Mouse (Mus musculus) gastrocnemius, postnatal 14 days (tissue): ENCODE data around the gene AC109138.7. TPM values are rescaled to one million over a fixed set of nuclear protein-coding genes. Genes with fewer than 3 reads are reported as not detected.

Experiments used
- DNase-seq: peaks from one replicate; pipeline ENCODE4 v3.0.0; 2021; ENCODE audit warnings: mixed read lengths
- intact Hi-C: fragments of 180-260 bp; cut with DNase I; formaldehyde crosslinking; loops from one replicate; pipeline ENCODE4 v1.15.1; 2025; ENCODE audit warnings: low total_unique reads
- total RNA-seq, 2 experiments: library from RNA; stranded (reverse); gene quantifications; 2 replicates each; pipeline ENCODE4 v1.2.3; 2021

Gene AC109138.7
- total RNA-seq, 2 experiments from 2014 or later, result not detected

DNA sequence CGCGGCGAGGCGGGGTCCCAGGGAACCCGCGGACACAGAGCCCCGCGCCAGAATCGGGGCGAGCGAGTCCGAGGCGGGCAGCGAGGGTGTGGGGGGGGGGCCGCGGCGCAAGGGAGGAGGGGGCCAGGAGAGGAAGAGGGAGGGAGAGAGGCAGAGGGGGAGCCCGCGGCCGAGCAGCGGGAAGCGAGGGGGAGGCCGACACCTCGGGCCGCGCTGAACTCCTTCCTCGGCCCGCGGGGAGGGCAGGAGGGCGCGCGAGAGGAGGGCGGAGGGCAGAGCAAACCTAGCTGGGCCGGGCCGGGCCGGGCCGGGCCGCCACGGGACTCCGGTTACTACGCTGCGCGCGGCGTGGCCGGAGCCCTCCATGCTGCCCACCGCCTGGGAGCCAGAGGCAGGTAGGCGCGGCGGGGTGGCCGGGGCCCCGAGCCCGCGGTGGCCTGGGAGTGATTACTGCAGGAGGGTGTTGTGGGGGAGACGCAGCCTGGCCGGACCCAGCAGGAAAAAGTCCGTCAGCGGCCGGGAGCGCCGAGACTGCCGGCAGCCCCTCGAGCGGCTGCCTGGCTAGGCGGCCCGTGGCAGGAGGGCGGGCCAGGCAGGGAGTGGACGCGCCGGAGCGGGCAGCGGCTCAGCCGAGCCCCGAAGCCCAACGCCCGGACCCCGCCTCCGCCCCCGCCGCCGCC, 754 bp downstream of the AC109138.7 start:
- DNase-seq, result no peak
- intact Hi-C loops, result no loop called here

DNA sequence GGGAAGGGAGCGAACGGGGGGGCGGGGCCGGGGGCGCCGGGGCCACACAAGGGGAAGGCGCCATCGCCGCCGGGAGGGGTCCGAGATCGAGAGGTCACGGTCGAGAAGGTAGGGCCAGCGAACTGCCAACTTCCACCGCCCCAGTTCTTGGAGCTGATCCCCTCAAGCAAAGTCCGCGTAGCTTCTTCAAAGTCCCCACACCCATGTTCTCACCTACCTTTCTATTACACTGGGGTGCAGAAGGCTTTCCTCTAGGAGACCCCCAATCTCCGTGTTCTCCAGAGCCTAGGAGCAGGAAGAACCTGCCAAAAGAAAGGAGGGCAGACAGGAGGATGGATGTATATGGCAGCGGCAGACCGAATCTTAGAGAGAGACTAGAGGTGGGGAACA, 1.3 kb downstream of the AC109138.7 start:
- DNase-seq, result no peak
- intact Hi-C loops, result no loop called here

DNA sequence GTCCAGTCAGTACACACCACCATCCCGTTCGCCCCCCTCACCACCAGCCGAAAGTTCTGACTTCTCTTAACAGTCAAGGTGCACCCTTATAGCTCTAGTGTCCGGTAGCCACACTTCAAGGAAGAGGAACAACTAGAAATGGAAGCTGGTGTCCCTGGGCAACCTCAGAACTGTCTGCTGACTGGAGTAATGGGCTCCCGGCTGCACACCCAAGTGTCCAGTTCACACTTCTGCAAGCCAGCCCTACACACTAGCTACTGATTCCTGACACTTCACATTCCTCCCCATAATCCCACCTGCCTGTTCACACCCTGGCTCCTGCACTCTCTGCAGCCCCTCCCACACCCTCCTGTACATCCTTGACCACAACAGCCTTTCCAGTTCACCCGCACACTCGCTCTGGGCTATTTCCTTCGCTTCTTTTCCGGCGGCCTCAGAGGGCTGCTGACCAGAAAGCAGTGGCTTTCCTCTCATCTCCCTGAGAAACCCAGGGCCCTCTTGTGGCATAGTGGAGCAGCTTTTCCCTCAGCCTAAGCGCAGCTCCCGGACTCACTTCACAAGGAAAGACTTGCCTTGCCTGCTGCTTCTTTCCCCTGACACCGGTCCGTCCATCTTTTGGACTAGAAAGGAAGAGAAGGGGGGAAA, 2.0 kb downstream of the AC109138.7 start:
- peak; percentile 42 for DNase-seq
- intact Hi-C loops, result no loop called here

DNA sequence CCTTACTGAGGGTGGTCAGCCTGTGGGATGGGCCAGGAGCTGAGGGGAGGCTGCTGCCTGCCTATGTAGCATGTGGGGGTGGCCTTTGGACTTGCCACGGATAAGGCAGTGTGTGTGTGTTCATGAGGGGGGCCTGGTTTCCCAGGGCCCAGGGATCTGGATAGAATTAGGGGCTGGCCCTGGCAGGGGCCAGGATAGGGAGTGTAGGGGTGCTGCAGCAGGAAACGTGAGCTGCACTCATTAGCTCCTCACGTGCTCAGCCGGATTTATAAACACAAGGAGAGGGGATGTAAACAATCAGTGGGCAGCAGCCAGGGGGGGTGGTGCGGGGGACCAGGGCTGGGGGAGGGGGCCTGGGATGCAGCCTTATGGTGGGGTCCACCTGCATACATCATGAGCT, 3.0 kb downstream of the AC109138.7 start:
- intact Hi-C loops, result no loop called here
- no peak for DNase-seq

DNA sequence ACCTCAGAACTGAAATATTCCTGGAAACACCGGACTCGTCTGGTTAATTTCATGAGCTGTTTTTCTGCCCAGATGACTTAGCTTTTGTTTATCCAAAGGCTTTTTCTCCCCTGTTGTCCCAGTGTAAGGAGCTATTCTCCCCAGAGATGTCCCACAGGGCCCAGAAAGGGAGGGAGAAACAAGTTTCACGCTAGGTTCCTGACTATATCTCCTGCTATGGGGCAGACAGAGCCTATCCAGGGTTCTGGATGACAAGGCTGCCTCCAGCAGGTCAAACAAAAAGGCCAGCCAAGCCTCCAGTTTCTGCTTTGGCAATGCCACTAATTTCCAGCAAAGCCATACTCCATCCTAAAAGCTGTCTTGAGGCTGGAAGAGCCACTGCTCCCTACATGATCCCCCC, 3.7 kb downstream of the AC109138.7 start:
- no peak for DNase-seq
- intact Hi-C loops, result no loop called here

DNA sequence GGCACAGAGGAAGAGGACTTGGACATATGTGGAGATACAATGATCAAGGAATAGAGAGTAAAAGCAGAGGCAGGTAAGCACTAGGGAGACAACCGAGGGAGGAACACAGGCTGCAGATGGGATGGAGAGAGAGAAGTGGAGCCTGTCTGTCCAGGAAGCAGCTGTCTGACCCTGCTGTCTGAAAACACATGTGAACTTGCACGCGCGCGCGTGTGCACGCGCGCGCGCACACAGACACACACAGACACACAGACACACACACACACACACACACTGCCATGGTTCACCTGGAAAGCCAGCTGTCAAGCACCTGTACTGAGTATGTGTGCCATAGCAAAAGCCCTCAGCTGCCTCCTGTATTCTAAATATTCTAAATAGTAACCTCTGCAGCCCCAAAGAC, 4.1 kb downstream of the AC109138.7 start:
- intact Hi-C loops, result no loop called here
- no peak for DNase-seq

GRCm38 (mm10) chr19:4218784-4219183, 4.6 kb downstream of the AC109138.7 start:
- DNase-seq, result no peak
- intact Hi-C loops, result no loop called here

- intact Hi-C loops, result no loop called here
- DNase-seq, result no peak
Measured at GRCm38 (mm10) chr19:4219943-4220342, 5.8 kb downstream of the AC109138.7 start.

- intact Hi-C loops, result no loop called here
- no peak for DNase-seq
Measured at GRCm38 (mm10) chr19:4220416-4220815, 6.3 kb downstream of the AC109138.7 start.

- intact Hi-C loops, result no loop called here
Measured at GRCm38 (mm10) chr19:4220957-4221743, 7.0 kb downstream of the AC109138.7 start.

GRCm38 (mm10) chr19:4222165-4222564, 8.0 kb downstream of the AC109138.7 start:
- no peak for DNase-seq
- intact Hi-C loops, result no loop called here

More at GRCm38 (mm10) chr19:4220957-4221743, 7.0 kb downstream of the AC109138.7 start:
- DNase-seq, result peak; percentile 53

GRCm38 (mm10) chr19:4226779-4227178, 12.6 kb downstream of the AC109138.7 start:
- intact Hi-C loops, result no loop called here
- DNase-seq, result no peak

DNA sequence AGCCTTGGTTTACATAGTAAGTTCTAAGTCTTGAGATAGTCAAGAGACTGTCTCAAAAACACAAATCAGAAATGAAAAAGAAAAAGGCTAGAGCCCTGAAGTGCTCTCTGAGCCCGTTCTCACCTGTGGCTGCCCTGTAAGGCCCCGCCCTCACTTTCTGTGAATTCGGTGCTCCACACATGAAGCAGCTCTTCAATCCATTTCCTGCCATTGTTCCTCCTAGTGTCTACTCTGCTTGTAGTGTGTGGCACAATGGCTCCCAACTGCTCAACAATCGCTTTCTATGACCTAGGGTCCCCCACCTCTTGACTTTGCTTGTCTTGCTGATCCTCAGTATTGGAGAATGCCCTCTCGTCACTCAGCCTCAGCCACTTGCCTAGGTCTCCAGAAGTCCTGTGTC, 13.3 kb downstream of the AC109138.7 start:
- intact Hi-C loops, result no loop called here
- no peak for DNase-seq

- intact Hi-C loops, result no loop called here
- DNase-seq, result peak; percentile 67
Measured at GRCm38 (mm10) chr19:4227894-4228678, 13.9 kb downstream of the AC109138.7 start.

DNA sequence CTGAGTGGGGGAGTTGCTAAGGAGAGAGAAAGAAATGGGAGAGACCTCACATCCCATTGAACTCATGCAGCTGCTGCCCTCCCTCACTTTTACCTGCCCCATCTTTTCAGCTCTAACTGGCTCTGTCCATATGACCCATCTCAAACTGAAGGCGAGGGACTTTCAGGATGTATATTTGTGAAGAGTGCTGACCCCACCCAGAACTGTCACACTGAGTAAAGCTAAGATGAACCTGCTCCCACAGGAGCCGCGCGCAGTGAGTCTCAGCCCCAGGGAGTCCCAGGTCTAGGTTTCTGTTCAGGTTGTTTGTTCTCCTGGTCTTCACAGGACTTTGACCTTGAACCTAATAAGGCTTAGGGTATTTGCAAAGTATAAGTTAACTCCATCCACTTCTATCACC, 14.7 kb downstream of the AC109138.7 start:
- no peak for DNase-seq
- intact Hi-C loops, result no loop called here

DNA sequence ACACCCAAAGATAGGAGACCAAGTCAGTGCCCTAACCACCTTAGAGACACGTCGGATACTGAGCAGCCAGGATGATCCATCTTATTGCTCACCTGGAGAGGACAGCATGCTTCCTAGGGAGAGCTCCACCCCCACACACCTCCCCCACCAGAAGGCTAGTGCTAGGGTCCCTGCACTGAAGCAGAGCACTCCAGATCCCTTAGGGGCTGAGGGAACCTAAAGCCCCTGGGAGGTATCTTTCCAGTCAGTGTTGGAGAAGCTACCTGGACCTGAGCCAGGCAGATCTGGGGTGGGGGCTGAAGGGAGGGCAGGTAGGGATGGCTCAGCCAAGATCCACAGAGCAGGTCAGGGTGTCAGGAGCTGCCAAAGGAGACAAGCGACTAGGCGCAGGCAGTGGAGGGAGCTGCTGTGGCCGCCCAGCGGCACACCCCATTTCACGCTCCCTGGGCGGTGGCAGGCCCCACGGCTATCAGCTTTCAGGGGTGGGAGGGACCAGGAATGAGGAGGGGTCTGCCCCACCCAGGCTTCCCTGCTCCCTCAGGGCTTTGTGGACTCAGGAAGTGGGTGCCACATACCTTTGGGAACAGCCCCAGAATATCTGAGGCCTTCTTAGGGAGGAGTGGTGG, 15.4 kb downstream of the AC109138.7 start:
- intact Hi-C loops, result no loop called here
- DNase-seq, result no peak

DNA sequence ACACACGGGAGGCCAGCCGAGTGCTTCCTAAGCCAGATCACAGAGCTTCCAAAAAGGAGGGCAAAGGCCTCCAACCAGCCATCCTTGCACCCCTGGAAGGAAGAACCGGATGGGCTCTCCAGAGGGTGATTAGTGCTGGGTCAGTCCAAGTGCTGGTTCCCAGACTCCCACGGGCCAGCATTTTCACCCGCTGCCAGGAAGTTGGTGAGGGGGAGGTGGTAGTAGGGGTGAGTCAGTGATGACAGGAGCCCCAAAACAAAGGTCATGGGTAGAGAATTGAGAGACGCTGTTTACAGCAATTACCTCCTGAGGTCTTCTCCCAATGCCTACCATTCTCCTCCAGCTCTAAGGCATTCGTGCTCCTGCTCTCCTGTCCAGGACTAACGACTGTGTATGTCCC, 16.3 kb downstream of the AC109138.7 start:
- no peak for DNase-seq
- intact Hi-C loops, result no loop called here

DNA sequence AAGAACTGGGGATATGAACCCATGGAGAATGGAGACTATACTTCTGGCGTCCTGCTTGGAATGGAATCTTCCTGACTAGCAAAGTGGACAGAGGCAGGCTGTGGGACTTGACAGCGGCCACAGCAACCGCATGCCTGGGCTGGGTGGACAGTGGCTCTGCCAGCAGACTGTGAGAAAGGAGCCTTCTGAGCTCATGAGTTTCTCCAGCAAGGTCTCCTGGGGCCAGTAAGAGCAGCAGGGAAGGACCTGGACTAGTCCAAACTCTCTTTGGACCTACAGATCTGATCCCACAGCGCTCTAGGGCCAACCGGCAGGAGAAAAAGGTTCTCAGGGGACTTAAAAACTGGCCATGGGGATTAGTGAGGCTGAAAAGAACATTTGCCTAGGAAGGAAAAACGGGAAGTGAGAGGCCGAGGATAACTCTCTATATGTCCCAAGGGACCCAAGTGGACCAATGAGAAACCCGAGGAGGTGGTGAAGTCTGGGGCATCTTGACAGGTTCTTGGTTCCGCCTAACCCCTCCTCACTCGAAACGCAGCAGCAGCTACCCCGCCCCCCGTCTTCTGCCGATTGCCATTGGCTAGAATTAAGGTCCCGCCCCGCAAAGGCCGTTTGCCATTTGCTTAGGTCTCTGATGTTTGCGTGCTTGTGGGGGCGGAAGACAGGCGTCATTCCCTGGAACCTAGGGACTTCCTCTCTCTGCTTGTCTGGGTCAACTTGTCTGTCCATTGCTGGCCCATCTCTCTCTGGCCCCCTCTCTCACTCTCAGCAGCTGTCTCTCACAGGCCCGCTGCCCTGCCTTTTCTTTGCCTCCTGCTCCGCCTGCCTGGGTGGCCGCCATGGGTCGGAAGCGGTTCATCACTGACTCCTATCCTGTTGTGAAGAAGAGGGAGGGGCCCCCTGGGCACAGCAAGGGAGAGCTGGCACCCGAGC, 17.4 kb downstream of the AC109138.7 start, which contains the start of gene Pold4:
Gene Pold4 (plus strand): TSS at position 647 of the 933 bp plus-strand sequence.
- DNase-seq, result peak; percentile 99
- intact Hi-C loops, result no loop called here
